Mouse (Mus musculus): ENCODE data around the gene Myo10. TPM values are rescaled to one million over a fixed set of nuclear protein-coding genes. Genes with fewer than 3 reads are reported as not detected.

The Myo10 gene
- polyA plus RNA-seq, 1 experiment = 25.2 TPM

GRCm38 (mm10) chr15:25593469-25594150, 28.7 kb upstream of the Myo10 start:
- H3K4me3 ChIP-seq (ENCODE audit: insufficient read depth, low read depth, low read length) = no peak overlapping the region
- peaks cover 3% of the 10 kb centered on the region for H3K4me1 ChIP-seq (ENCODE audit: control insufficient read depth, insufficient read depth, insufficient read length, low read length)
- no peak overlapping the region for H3K27ac ChIP-seq (replicated peaks; ENCODE audit: low read depth, low read length)

- Histone ChIP-seq H3K4me3 (ENCODE audit: insufficient read depth, low read depth, low read length) (no peak overlapping the region), H3K4me1 (ENCODE audit: control insufficient read depth, insufficient read depth, insufficient read length, low read length) (no peaks in the 10 kb centered on the region; the same call in 1 of the 2 replicates), H3K27ac (replicated peaks; ENCODE audit: low read depth, low read length) (no peak overlapping the region)
Observed at GRCm38 (mm10) chr15:25598313-25598712, 24.0 kb upstream of the Myo10 start.

GRCm38 (mm10) chr15:25602306-25602705, 20.0 kb upstream of the Myo10 start:
- no peaks in the 10 kb centered on the region for H3K4me1 ChIP-seq (ENCODE audit: control insufficient read depth, insufficient read depth, insufficient read length, low read length)
- H3K4me3 ChIP-seq (ENCODE audit: insufficient read depth, low read depth, low read length) = no peak overlapping the region
- H3K27ac ChIP-seq (replicated peaks; ENCODE audit: low read depth, low read length) = no peak overlapping the region

GRCm38 (mm10) chr15:25603286-25603685, 19.0 kb upstream of the Myo10 start:
- no peak overlapping the region for H3K27ac ChIP-seq (replicated peaks; ENCODE audit: low read depth, low read length)
- H3K4me1 ChIP-seq (ENCODE audit: control insufficient read depth, insufficient read depth, insufficient read length, low read length) = no peaks in the 10 kb centered on the region
- H3K4me3 ChIP-seq (ENCODE audit: insufficient read depth, low read depth, low read length) = no peak overlapping the region

GRCm38 (mm10) chr15:25604231-25604630, 18.1 kb upstream of the Myo10 start:
- Histone ChIP-seq H3K4me1 (ENCODE audit: control insufficient read depth, insufficient read depth, insufficient read length, low read length) (no peaks in the 10 kb centered on the region), H3K4me3 (ENCODE audit: insufficient read depth, low read depth, low read length) (no peak overlapping the region), H3K27ac (replicated peaks; ENCODE audit: low read depth, low read length) (no peak overlapping the region)

- H3K4me3 ChIP-seq (ENCODE audit: insufficient read depth, low read depth, low read length) = no peak overlapping the region
- H3K27ac ChIP-seq (replicated peaks; ENCODE audit: low read depth, low read length) = no peak overlapping the region
- no peaks in the 10 kb centered on the region for H3K4me1 ChIP-seq (ENCODE audit: control insufficient read depth, insufficient read depth, insufficient read length, low read length)
Observed at GRCm38 (mm10) chr15:25605376-25605775, 16.9 kb upstream of the Myo10 start.

- Histone ChIP-seq H3K27ac (replicated peaks; ENCODE audit: low read depth, low read length) (no peak overlapping the region), H3K4me1 (ENCODE audit: control insufficient read depth, insufficient read depth, insufficient read length, low read length) (no peaks in the 10 kb centered on the region), H3K4me3 (ENCODE audit: insufficient read depth, low read depth, low read length) (no peak overlapping the region)
Observed at GRCm38 (mm10) chr15:25608742-25609141, 13.6 kb upstream of the Myo10 start.

GRCm38 (mm10) chr15:25609253-25609652, 13.1 kb upstream of the Myo10 start:
- no peak overlapping the region for H3K27ac ChIP-seq (replicated peaks; ENCODE audit: low read depth, low read length)
- no peak overlapping the region for H3K4me3 ChIP-seq (ENCODE audit: insufficient read depth, low read depth, low read length)
- no peaks in the 10 kb centered on the region for H3K4me1 ChIP-seq (ENCODE audit: control insufficient read depth, insufficient read depth, insufficient read length, low read length)

- H3K4me1 ChIP-seq (ENCODE audit: control insufficient read depth, insufficient read depth, insufficient read length, low read length) = no peaks in the 10 kb centered on the region
- H3K27ac ChIP-seq (replicated peaks; ENCODE audit: low read depth, low read length) = no peak overlapping the region
- H3K4me3 ChIP-seq (ENCODE audit: insufficient read depth, low read depth, low read length) = no peak overlapping the region
Observed at GRCm38 (mm10) chr15:25611178-25611577, 11.1 kb upstream of the Myo10 start.

GRCm38 (mm10) chr15:25620560-25620959, 1.8 kb upstream of the Myo10 start:
- Histone ChIP-seq H3K4me1 (ENCODE audit: control insufficient read depth, insufficient read depth, insufficient read length, low read length) (no peaks in the 10 kb centered on the region; the same call in 1 of the 2 replicates), H3K27ac (replicated peaks; ENCODE audit: low read depth, low read length) (no peak overlapping the region), H3K4me3 (ENCODE audit: insufficient read depth, low read depth, low read length) (no peak overlapping the region)

GRCm38 (mm10) chr15:25621351-25622199, 750 bp upstream of the Myo10 start:
- H3K27ac ChIP-seq (replicated peaks; ENCODE audit: low read depth, low read length) = peak overlapping the region; percentile 32; the same call in 1 of the 2 replicates

GRCm38 (mm10) chr15:25622867-25623471, 644 bp downstream of the Myo10 start:
- Histone ChIP-seq H3K4me3 (ENCODE audit: insufficient read depth, low read depth, low read length) (peak overlapping the region; percentile 80), H3K27ac (replicated peaks; ENCODE audit: low read depth, low read length) (peak overlapping the region; percentile 87), H3K4me1 (ENCODE audit: control insufficient read depth, insufficient read depth, insufficient read length, low read length) (peaks cover under 1% of the 10 kb centered on the region; the same call in 1 of the 2 replicates)

More at GRCm38 (mm10) chr15:25621351-25622199, 750 bp upstream of the Myo10 start:
- H3K4me3 ChIP-seq (ENCODE audit: insufficient read depth, low read depth, low read length) = peak overlapping the region; percentile 57
- H3K4me1 ChIP-seq (ENCODE audit: control insufficient read depth, insufficient read depth, insufficient read length, low read length) = no peaks in the 10 kb centered on the region; the same call in 1 of the 2 replicates

- H3K4me1 ChIP-seq (ENCODE audit: control insufficient read depth, insufficient read depth, insufficient read length, low read length) = peaks cover 6% of the 10 kb centered on the region; the same call in 1 of the 2 replicates
- peak overlapping the region; percentile 87 for H3K27ac ChIP-seq (replicated peaks; ENCODE audit: low read depth, low read length)
- peak overlapping the region; percentile 80 for H3K4me3 ChIP-seq (ENCODE audit: insufficient read depth, low read depth, low read length)
Observed at GRCm38 (mm10) chr15:25623556-25624180, 1.3 kb downstream of the Myo10 start.

GRCm38 (mm10) chr15:25624263-25624662, 1.9 kb downstream of the Myo10 start:
- Histone ChIP-seq H3K27ac (replicated peaks; ENCODE audit: low read depth, low read length) (no peak overlapping the region), H3K4me1 (ENCODE audit: control insufficient read depth, insufficient read depth, insufficient read length, low read length) (peaks cover 6% of the 10 kb centered on the region; the same call in 1 of the 2 replicates)

GRCm38 (mm10) chr15:25625471-25625870, 3.1 kb downstream of the Myo10 start:
- peak overlapping the region; percentile 48 for H3K4me3 ChIP-seq (ENCODE audit: insufficient read depth, low read depth, low read length)
- H3K4me1 ChIP-seq (ENCODE audit: control insufficient read depth, insufficient read depth, insufficient read length, low read length) = peaks cover 6% of the 10 kb centered on the region; the same call in 1 of the 2 replicates
- peak overlapping the region; percentile 56; the same call in 1 of the 2 replicates for H3K27ac ChIP-seq (replicated peaks; ENCODE audit: low read depth, low read length)

More at GRCm38 (mm10) chr15:25624263-25624662, 1.9 kb downstream of the Myo10 start:
- H3K4me3 ChIP-seq (ENCODE audit: insufficient read depth, low read depth, low read length) = 0 out of 2 replicates have a peak overlapping the region, but pooled peaks have one; percentile 9

All from brown adipose tissue, adult 24 weeks (tissue).